Mouse (Mus musculus) thymus, adult 2 months (tissue): ENCODE results near the gene Atp6v0d1. TPM values are rescaled to one million over a fixed set of nuclear protein-coding genes. Genes with fewer than 3 reads are reported as not detected.

Source experiments
- DNase-seq: peaks from one replicate; pipeline ENCODE4 v3.0.0; 2021
- H3K27ac ChIP-seq: fragments of 200-500 bp; 2 replicates; pipeline ENCODE4 v1.5.1; 2012; ENCODE audit warnings: low read length, control low read depth; ENCODE audit not compliant: control insufficient read depth, insufficient read depth
- H3K27me3 ChIP-seq: fragments of 200-500 bp; 2 replicates; pipeline ENCODE4 v1.6.1; 2012; ENCODE audit warnings: mild to moderate bottlenecking, low read length, moderate library complexity, mixed read lengths; ENCODE audit not compliant: control insufficient read depth, insufficient read depth
- H3K36me3 ChIP-seq: fragments of 200-500 bp; 2 replicates; pipeline ENCODE4 v1.6.1; 2012; ENCODE audit warnings: mild to moderate bottlenecking, low read length, moderate library complexity; ENCODE audit not compliant: control insufficient read depth, insufficient read depth
- H3K4me1 ChIP-seq: fragments of 200-500 bp; replicated peaks from 2 replicates; pipeline ENCODE4 v1.6.1; 2012; ENCODE audit warnings: low read length; ENCODE audit not compliant: control insufficient read depth, insufficient read depth
- H3K4me3 ChIP-seq: fragments of 200-500 bp; 2 replicates; pipeline ENCODE4 v1.5.1; 2012; ENCODE audit warnings: mild to moderate bottlenecking, low read length, control low read depth, moderate library complexity; ENCODE audit not compliant: control insufficient read depth, insufficient read depth
- CTCF ChIP-seq: fragments of 200-500 bp; IDR thresholded peaks from 2 replicates; pipeline ENCODE4 v1.5.1; 2012; ENCODE audit warnings: mild to moderate bottlenecking, control low read depth, low read length, moderate library complexity, borderline replicate concordance; ENCODE audit not compliant: control insufficient read depth, poor library complexity, insufficient read depth; ENCODE audit errors: extremely low read depth
- POLR2A ChIP-seq: fragments of 200-500 bp; IDR thresholded peaks from 2 replicates; pipeline ENCODE4 v1.6.1; 2012; ENCODE audit warnings: mild to moderate bottlenecking, low read length, control low read depth, moderate library complexity; ENCODE audit not compliant: control insufficient read depth, poor library complexity, insufficient read depth; ENCODE audit errors: extremely low read depth
- WGBS: fragments of 180-500 bp; shearing (Covaris S2); methylation state at CpG from one replicate; pipeline ENCODE4 v1.1.7; 2018; 5-methylcytosine and 5-hydroxymethylcytosine counted together
- polyA plus RNA-seq: library from polyadenylated mRNA; depleted of rRNA; stranded (reverse); fragments of >200 nt; gene quantifications from 2 replicates; pipeline ENCODE4 v1.2.3, GENCODE M21; 2012

Atp6v0d1 gene
- polyA plus RNA-seq, 1 experiment = 112 TPM

- Histone ChIP-seq H3K27me3 (no peaks in the 10 kb centered on the region), H3K4me3 (no peak overlapping the region), H3K4me1 (no peaks in the 10 kb centered on the region), H3K36me3 (no peaks in the 10 kb centered on the region), H3K27ac (no peak overlapping the region)
- TF ChIP-seq POLR2A (no peak), CTCF (no peak)
- no peak for DNase-seq
- 100% methylated on average over 2 of the region's 2 CpGs for WGBS
These were observed 13.8 kb downstream of the Atp6v0d1 start for GRCm38 (mm10) chr8:105552032-105552431.

- no peaks in the 10 kb centered on the region for H3K36me3 ChIP-seq
- TF ChIP-seq POLR2A (no peak), CTCF (no peak)
- no peak for DNase-seq
- no peak overlapping the region for H3K27ac ChIP-seq
- WGBS = 80% methylated on average over 2 of the region's 2 CpGs
- no peak overlapping the region for H3K4me3 ChIP-seq
- H3K27me3 ChIP-seq = no peaks in the 10 kb centered on the region
- H3K4me1 ChIP-seq = no peaks in the 10 kb centered on the region
These were observed 15.8 kb downstream of the Atp6v0d1 start for GRCm38 (mm10) chr8:105550083-105550482.

GRCm38 (mm10) chr8:105549506-105549905 lies 16.3 kb downstream of the Atp6v0d1 start:
- TF ChIP-seq POLR2A (no peak), CTCF (no peak)
- H3K4me1 ChIP-seq = no peaks in the 10 kb centered on the region
- DNase-seq = no peak
- WGBS = 97% methylated on average over 1 of the region's 1 CpGs
- no peak overlapping the region for H3K4me3 ChIP-seq
- no peak overlapping the region for H3K27ac ChIP-seq
- H3K27me3 ChIP-seq = no peaks in the 10 kb centered on the region
- no peaks in the 10 kb centered on the region for H3K36me3 ChIP-seq

GRCm38 (mm10) chr8:105546384-105547350 lies 19.2 kb downstream of the Atp6v0d1 start:
- no peak for DNase-seq
- 91% methylated on average over 6 of the region's 6 CpGs for WGBS
- TF ChIP-seq POLR2A (no peak), CTCF (no peak)
- H3K36me3 ChIP-seq = no peaks in the 10 kb centered on the region
- no peak overlapping the region for H3K4me3 ChIP-seq
- no peak overlapping the region for H3K27ac ChIP-seq
- H3K4me1 ChIP-seq = no peaks in the 10 kb centered on the region
- H3K27me3 ChIP-seq = no peaks in the 10 kb centered on the region

- Histone ChIP-seq H3K27ac (no peak overlapping the region), H3K4me3 (no peak overlapping the region), H3K27me3 (no peaks in the 10 kb centered on the region), H3K36me3 (no peaks in the 10 kb centered on the region), H3K4me1 (no peaks in the 10 kb centered on the region)
- no peak for DNase-seq
- no peak for TF ChIP-seq POLR2A
- no peak for TF ChIP-seq CTCF
- 89% methylated on average over 3 of the region's 3 CpGs for WGBS
These were observed 20.6 kb downstream of the Atp6v0d1 start for GRCm38 (mm10) chr8:105545249-105545648.

GRCm38 (mm10) chr8:105544544-105545205 lies 21.2 kb downstream of the Atp6v0d1 start:
- 88% methylated on average over 7 of the region's 7 CpGs for WGBS
- no peaks in the 10 kb centered on the region for H3K36me3 ChIP-seq

More at GRCm38 (mm10) chr8:105544544-105545205, 21.2 kb downstream of the Atp6v0d1 start:
- H3K27ac ChIP-seq = no peak overlapping the region
- no peaks in the 10 kb centered on the region for H3K4me1 ChIP-seq
- no peaks in the 10 kb centered on the region for H3K27me3 ChIP-seq
- DNase-seq = no peak
- no peak overlapping the region for H3K4me3 ChIP-seq
- no peak for TF ChIP-seq POLR2A
- no peak for TF ChIP-seq CTCF
